Mouse (Mus musculus) cortical plate, adult 2 months (tissue): ENCODE data around the gene Nol4l.

ENCODE experiments used
- CTCF ChIP-seq: fragments of 200-500 bp; IDR thresholded peaks from 2 replicates; pipeline ENCODE4 v1.5.1; 2011; ENCODE audit warnings: mild to moderate bottlenecking, control low read depth, low read length; ENCODE audit not compliant: insufficient read depth; ENCODE audit errors: extremely low read depth
- POLR2A ChIP-seq: fragments of 200-500 bp; IDR thresholded peaks from 2 replicates; pipeline ENCODE4 v1.6.1; 2011; ENCODE audit warnings: mild to moderate bottlenecking, low read length, control low read depth; ENCODE audit not compliant: insufficient read depth; ENCODE audit errors: extremely low read depth

- no peak for TF ChIP-seq CTCF
- TF ChIP-seq POLR2A, result no peak
Observed at GRCm38 (mm10) chr2:153406882-153407281, 122.9 kb downstream of the Nol4l start.
